Mouse (Mus musculus): Measurements from ENCODE around the gene Acoxl.

DNA sequence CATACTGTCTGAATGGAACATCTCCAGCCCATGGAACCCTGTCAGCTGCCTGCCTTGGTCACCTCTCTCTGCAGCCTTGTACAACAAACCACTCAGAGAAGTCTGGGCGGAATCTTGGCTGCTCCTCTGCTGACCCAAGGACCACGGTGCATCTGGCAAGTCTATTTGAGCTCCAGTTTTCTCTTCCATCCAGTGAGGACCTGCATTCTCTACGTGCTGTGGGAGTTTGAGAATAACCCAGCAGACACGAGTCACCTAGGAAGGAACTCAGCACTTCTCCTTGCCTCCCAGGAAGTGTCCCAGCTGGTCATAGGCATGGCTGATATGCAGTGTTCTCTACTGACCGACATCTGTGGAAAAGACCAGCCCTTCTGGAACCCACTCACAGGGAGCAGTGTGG, 295.8 kb downstream of the Acoxl start:
- no peak for TF ChIP-seq CTCF (IDR thresholded peaks at IDR 0.05; ENCODE audit: borderline replicate concordance, control insufficient read depth, extremely low read depth, insufficient read depth, low read length, poor library complexity)
- no peak for TF ChIP-seq POLR2A (IDR thresholded peaks at IDR 0.05; ENCODE audit: control insufficient read depth, extremely low read depth, insufficient read depth, low read length, poor library complexity)
